Mouse (Mus musculus): ENCODE measurements at regions not wholly inside any gene's neighbourhood (a gene's known extent, or its start where the extent isn't known, plus 50 kb on each side); places are given as distances from the start of the nearest gene placed in this dataset.

DNA sequence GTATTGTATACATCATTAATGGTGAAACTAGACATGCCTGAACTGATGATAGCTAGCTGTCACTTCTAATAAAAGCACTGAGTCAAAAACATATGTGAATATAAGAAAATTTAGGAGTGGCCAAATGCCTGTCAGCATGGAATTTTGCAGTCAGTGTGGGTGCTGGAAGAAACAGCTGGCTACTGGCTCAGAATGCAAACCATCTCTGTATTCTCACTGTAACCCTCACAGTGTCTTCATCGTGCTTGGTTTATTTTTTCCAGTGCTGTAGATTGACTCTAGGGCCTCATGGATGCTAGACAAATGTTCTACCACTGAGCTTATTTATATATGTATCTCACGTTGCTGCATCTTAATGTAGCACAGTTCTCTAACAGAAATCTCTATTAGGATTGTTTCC is 157.4 kb downstream of the Trib2 start:
- no peak for DNase-seq (ENCODE audit: low read depth in 1 of 2, low spot score in 2 of 2)
- H3K27ac ChIP-seq (ENCODE audit: insufficient read depth, low read length): no peak overlapping the region
- TF ChIP-seq CTCF (IDR thresholded peaks at IDR 0.05; ENCODE audit: extremely low read depth, insufficient read depth, insufficient read length, insufficient replicate concordance) (no peak), POLR2A (IDR thresholded peaks at IDR 0.05; ENCODE audit: low read depth, low read length) (no peak)
- H3K4me3 ChIP-seq (ENCODE audit: extremely low read depth, insufficient read depth, insufficient read length): no peak overlapping the region
- H3K4me1 ChIP-seq (ENCODE audit: control insufficient read depth, insufficient read depth, insufficient read length): no peaks in the 10 kb centered on the region
- WGBS: 80% methylated on average over 2 of the region's 2 CpGs
- H3K27me3 ChIP-seq (ENCODE audit: control insufficient read depth, insufficient read depth, low read length): no peaks in the 10 kb centered on the region
- H3K36me3 ChIP-seq (ENCODE audit: control insufficient read depth, insufficient read depth, low read length): no peaks in the 10 kb centered on the region

DNA sequence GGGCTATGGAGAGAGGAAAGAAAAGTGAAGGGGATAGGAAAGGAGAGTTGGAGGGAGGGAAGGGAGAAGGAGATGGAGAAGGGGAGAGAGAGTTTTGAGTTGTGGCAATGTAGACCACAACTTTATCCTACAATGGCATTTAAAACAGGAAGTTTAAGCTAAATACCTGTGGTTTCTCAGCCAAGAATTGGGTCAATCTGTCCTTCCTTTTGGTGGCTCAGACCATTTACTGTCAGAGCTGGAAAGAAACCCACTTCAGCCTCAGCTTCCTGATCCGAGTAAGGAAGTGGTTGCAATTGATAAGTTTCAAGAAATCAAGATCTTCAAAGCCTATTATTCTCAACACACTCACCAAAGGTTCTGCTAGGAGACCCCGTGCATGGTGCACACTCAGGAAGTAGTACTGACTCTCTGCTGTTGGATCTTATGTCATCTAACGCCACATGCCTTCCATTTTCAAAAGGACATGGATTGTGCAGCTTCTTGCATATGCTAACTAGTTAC is 158.9 kb downstream of the Trib2 start:
- DNase-seq (ENCODE audit: low read depth in 1 of 2, low spot score in 2 of 2): no peak
- no peak for TF ChIP-seq POLR2A (IDR thresholded peaks at IDR 0.05; ENCODE audit: low read depth, low read length)
- Histone ChIP-seq H3K36me3 (ENCODE audit: control insufficient read depth, insufficient read depth, low read length) (no peaks in the 10 kb centered on the region), H3K27me3 (ENCODE audit: control insufficient read depth, insufficient read depth, low read length) (no peaks in the 10 kb centered on the region), H3K27ac (ENCODE audit: insufficient read depth, low read length) (no peak overlapping the region), H3K4me3 (ENCODE audit: extremely low read depth, insufficient read depth, insufficient read length) (no peak overlapping the region), H3K4me1 (ENCODE audit: control insufficient read depth, insufficient read depth, insufficient read length) (no peaks in the 10 kb centered on the region)
- 12% methylated on average over 3 of the region's 3 CpGs for WGBS

DNA sequence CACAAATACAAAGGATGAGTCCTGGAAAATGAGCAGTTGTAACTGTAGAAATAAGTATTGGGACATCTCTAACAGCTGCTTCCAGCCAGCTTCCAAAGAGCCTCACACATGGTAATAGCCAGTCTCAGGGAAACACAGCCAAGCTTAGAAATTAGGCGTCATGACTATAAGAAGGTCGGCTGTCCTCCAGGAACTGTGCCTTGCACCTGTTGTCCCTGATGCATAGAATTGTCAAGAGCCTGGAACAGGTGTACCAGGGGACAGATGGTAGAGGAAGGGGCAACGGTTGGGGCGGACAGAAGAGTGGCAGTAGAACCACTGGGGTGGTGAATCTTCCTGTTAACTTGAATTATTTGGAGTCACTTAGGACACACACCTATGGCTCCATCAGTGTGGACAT is 162.1 kb downstream of the Trib2 start:
- Histone ChIP-seq H3K4me1 (ENCODE audit: control insufficient read depth, insufficient read depth, insufficient read length) (no peaks in the 10 kb centered on the region), H3K4me3 (ENCODE audit: extremely low read depth, insufficient read depth, insufficient read length) (no peak overlapping the region), H3K36me3 (ENCODE audit: control insufficient read depth, insufficient read depth, low read length) (no peaks in the 10 kb centered on the region), H3K27me3 (ENCODE audit: control insufficient read depth, insufficient read depth, low read length) (no peaks in the 10 kb centered on the region), H3K27ac (ENCODE audit: insufficient read depth, low read length) (no peak overlapping the region)
- no peak for DNase-seq (ENCODE audit: low read depth in 1 of 2, low spot score in 2 of 2)
- WGBS: 92% methylated on average over 4 of the region's 4 CpGs
- TF ChIP-seq POLR2A (IDR thresholded peaks at IDR 0.05; ENCODE audit: low read depth, low read length) (no peak), CTCF (IDR thresholded peaks at IDR 0.05; ENCODE audit: extremely low read depth, insufficient read depth, insufficient read length, insufficient replicate concordance) (no peak)

DNA sequence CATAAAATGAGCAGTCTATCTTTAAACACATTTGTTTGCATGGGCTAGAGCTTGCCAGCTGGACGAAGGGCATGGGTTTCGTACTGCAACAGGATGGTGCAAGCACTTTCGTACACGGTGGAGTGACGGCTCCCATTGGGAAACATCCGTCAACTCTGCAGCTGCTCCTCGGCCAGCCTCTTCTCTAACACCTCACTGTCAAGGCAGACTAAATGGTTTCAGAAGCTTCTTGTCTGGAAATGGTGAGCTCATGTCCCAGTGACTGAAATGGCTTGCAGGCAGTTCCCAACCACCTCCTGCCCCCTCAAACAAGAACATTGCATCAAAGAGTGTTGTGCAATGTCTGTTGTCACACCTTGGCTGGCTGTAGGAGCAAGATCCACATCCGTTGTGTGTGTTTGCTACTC is 163.4 kb downstream of the Trib2 start:
- no peak overlapping the region for H3K4me3 ChIP-seq (ENCODE audit: extremely low read depth, insufficient read depth, insufficient read length)
- no peak for DNase-seq (ENCODE audit: low read depth in 1 of 2, low spot score in 2 of 2)
- 83% methylated on average over 8 of the region's 8 CpGs for WGBS

DNA sequence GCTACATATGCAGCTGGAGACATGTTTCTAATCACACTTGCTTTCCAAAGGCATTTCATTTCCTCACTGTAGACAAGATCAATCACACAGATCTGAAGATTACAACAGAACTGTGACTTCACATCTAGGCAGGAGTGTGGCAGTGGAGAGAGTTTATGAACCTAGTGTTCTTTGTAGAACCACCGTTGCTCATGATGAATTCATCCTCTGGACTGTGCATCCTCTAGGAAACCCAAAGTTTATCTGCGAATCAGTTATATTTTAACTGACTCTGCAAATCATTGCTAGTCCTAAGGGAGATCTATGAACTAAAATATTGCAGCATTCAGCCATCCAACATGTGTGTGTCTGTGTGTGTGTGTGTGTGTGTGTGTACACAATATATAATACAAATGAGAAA is 165.4 kb downstream of the Trib2 start:
- TF ChIP-seq CTCF (IDR thresholded peaks at IDR 0.05; ENCODE audit: extremely low read depth, insufficient read depth, insufficient read length, insufficient replicate concordance) (no peak), POLR2A (IDR thresholded peaks at IDR 0.05; ENCODE audit: low read depth, low read length) (no peak)
- H3K36me3 ChIP-seq (ENCODE audit: control insufficient read depth, insufficient read depth, low read length): no peaks in the 10 kb centered on the region
- H3K4me1 ChIP-seq (ENCODE audit: control insufficient read depth, insufficient read depth, insufficient read length): no peaks in the 10 kb centered on the region
- H3K27ac ChIP-seq (ENCODE audit: insufficient read depth, low read length): no peak overlapping the region
- H3K4me3 ChIP-seq (ENCODE audit: extremely low read depth, insufficient read depth, insufficient read length): no peak overlapping the region
- H3K27me3 ChIP-seq (ENCODE audit: control insufficient read depth, insufficient read depth, low read length): no peaks in the 10 kb centered on the region
- WGBS: 84% methylated on average over 2 of the region's 2 CpGs
- DNase-seq (ENCODE audit: low read depth in 1 of 2, low spot score in 2 of 2): no peak

More for the DNA sequence above, 163.4 kb downstream of the Trib2 start:
- Histone ChIP-seq H3K36me3 (ENCODE audit: control insufficient read depth, insufficient read depth, low read length) (no peaks in the 10 kb centered on the region), H3K4me1 (ENCODE audit: control insufficient read depth, insufficient read depth, insufficient read length) (no peaks in the 10 kb centered on the region), H3K27me3 (ENCODE audit: control insufficient read depth, insufficient read depth, low read length) (no peaks in the 10 kb centered on the region), H3K27ac (ENCODE audit: insufficient read depth, low read length) (no peak overlapping the region)
- TF ChIP-seq CTCF (IDR thresholded peaks at IDR 0.05; ENCODE audit: extremely low read depth, insufficient read depth, insufficient read length, insufficient replicate concordance) (no peak), POLR2A (IDR thresholded peaks at IDR 0.05; ENCODE audit: low read depth, low read length) (no peak)

DNA sequence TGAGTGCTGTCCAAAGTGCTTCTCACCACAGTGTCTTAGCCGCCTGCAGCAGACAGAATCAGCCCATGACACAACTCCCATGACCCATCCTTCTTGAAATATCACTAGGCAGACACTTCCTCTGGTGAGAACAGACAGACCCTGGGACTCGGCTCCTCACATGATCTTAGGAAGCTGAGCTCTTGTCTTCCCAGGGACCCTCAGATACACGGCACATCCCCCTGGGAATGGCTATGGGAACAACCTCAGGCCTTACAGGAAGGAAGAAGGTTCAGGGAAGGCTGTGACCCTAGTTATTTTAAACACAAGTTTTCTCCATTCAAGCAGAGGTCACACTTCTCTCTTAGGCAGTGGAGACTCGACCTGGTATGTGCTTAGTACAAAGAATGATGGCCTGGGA is 166.8 kb downstream of the Trib2 start:
- no peak overlapping the region for H3K27ac ChIP-seq (ENCODE audit: insufficient read depth, low read length)
- H3K36me3 ChIP-seq (ENCODE audit: control insufficient read depth, insufficient read depth, low read length): no peaks in the 10 kb centered on the region
- 51% methylated on average over 4 of the region's 4 CpGs for WGBS
- TF ChIP-seq CTCF (IDR thresholded peaks at IDR 0.05; ENCODE audit: extremely low read depth, insufficient read depth, insufficient read length, insufficient replicate concordance) (no peak), POLR2A (IDR thresholded peaks at IDR 0.05; ENCODE audit: low read depth, low read length) (no peak)
- no peaks in the 10 kb centered on the region for H3K4me1 ChIP-seq (ENCODE audit: control insufficient read depth, insufficient read depth, insufficient read length)
- H3K4me3 ChIP-seq (ENCODE audit: extremely low read depth, insufficient read depth, insufficient read length): no peak overlapping the region
- no peak for DNase-seq (ENCODE audit: low read depth in 1 of 2, low spot score in 2 of 2)
- no peaks in the 10 kb centered on the region for H3K27me3 ChIP-seq (ENCODE audit: control insufficient read depth, insufficient read depth, low read length)

DNA sequence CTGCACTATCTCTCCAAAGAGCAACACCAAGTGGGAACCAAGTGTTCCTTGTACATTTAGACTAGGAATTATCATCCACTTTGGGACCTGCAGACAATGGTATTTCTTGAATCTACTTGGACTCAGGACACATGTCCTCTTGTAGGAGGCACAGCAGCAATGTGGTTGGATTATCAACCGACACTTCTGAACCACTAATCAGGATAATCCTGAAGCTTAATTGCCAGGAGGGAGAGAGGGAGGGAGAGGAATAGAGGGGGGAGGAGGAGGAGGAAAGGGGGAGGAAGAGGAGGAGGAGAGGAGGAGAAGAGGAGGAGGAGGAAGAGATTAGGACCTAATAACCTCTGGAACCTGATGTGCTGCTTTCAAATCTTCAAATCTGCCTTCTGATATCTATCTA is 167.5 kb downstream of the Trib2 start:
- Histone ChIP-seq H3K27ac (ENCODE audit: insufficient read depth, low read length) (no peak overlapping the region), H3K27me3 (ENCODE audit: control insufficient read depth, insufficient read depth, low read length) (no peaks in the 10 kb centered on the region), H3K4me3 (ENCODE audit: extremely low read depth, insufficient read depth, insufficient read length) (no peak overlapping the region), H3K4me1 (ENCODE audit: control insufficient read depth, insufficient read depth, insufficient read length) (no peaks in the 10 kb centered on the region), H3K36me3 (ENCODE audit: control insufficient read depth, insufficient read depth, low read length) (no peaks in the 10 kb centered on the region)
- no peak for TF ChIP-seq POLR2A (IDR thresholded peaks at IDR 0.05; ENCODE audit: low read depth, low read length)
- TF ChIP-seq CTCF (IDR thresholded peaks at IDR 0.05; ENCODE audit: extremely low read depth, insufficient read depth, insufficient read length, insufficient replicate concordance): no peak
- WGBS: 77% methylated on average over 1 of the region's 1 CpGs
- DNase-seq (ENCODE audit: low read depth in 1 of 2, low spot score in 2 of 2): no peak
